Mouse (Mus musculus) neural tube, embryonic 11.5 days (tissue): ENCODE results near the gene Smoc1. TPM values are rescaled to one million over a fixed set of nuclear protein-coding genes. Genes with fewer than 3 reads are reported as not detected.
A peak's percentile ranks its signal among the peaks of the same experiment; 100 is the strongest.

Source experiments
- ATAC-seq: fragments of 200-750 bp; cut with Nextera tagmentation; 2 replicates; pipeline ENCODE4 v1.8.0; 2017; ENCODE audit warnings: moderate number of reproducible peaks, mild to moderate bottlenecking, moderate TSS enrichment, moderate library complexity; ENCODE audit not compliant: insufficient read depth, low FRiP score, low TSS enrichment
- DNase-seq: peaks from one replicate; pipeline ENCODE4 v3.0.0-alpha.2; 2015; ENCODE audit warnings: low spot score
- H3K27ac ChIP-seq: fragments of 300-500 bp; sonication (generic); 2 replicates; pipeline ENCODE4 v1.5.1; 2014; ENCODE audit warnings: low read depth, mild to moderate bottlenecking, low read length
- H3K27me3 ChIP-seq: fragments of 300-500 bp; sonication (generic); 2 replicates; pipeline ENCODE4 v1.6.1; 2014; ENCODE audit warnings: mild to moderate bottlenecking, low read length, mixed read lengths; ENCODE audit not compliant: control insufficient read depth, insufficient read depth
- H3K36me3 ChIP-seq: fragments of 300-500 bp; sonication (generic); 2 replicates; pipeline ENCODE4 v1.6.1; 2014; ENCODE audit warnings: mild to moderate bottlenecking, low read length, moderate library complexity, mixed read lengths; ENCODE audit not compliant: control insufficient read depth, insufficient read depth
- H3K4me1 ChIP-seq: fragments of 300-500 bp; sonication (generic); 2 replicates; pipeline ENCODE4 v1.6.1; 2014; ENCODE audit warnings: low read length, mixed read lengths; ENCODE audit not compliant: control insufficient read depth, insufficient read depth
- H3K4me2 ChIP-seq: fragments of 300-500 bp; sonication (generic); 2 replicates; pipeline ENCODE4 v1.6.1; 2014; ENCODE audit warnings: low read depth, mild to moderate bottlenecking, moderate library complexity
- H3K4me3 ChIP-seq: fragments of 300-500 bp; sonication (generic); 2 replicates; pipeline ENCODE4 v1.5.1; 2014; ENCODE audit warnings: low read depth, low read length
- H3K9ac ChIP-seq: fragments of 300-500 bp; sonication (generic); 2 replicates; pipeline ENCODE4 v1.6.1; 2014; ENCODE audit warnings: mild to moderate bottlenecking, low read length
- H3K9me3 ChIP-seq: fragments of 300-500 bp; sonication (generic); 2 replicates; pipeline ENCODE4 v1.6.1; 2016; ENCODE audit warnings: low read length; ENCODE audit not compliant: control insufficient read depth
- WGBS: fragments of 180-500 bp; shearing (Covaris S2); extraction: QIAGEN DNeasy Blood & Tissue Kit; methylation state at CpG from one replicate; pipeline ENCODE4 v1.1.7; 2014; 5-methylcytosine and 5-hydroxymethylcytosine counted together
- polyA plus RNA-seq: library from polyadenylated mRNA; unstranded; fragments of >200 nt; fragmentation: Nextera tagmentation; extraction: Ambion mirVana; gene quantifications from 2 replicates; pipeline ENCODE4 v1.2.1, GENCODE M21; 2014

The Smoc1 gene
- 13.1 and 14.0 TPM in 2 replicates for polyA plus RNA-seq

DNA sequence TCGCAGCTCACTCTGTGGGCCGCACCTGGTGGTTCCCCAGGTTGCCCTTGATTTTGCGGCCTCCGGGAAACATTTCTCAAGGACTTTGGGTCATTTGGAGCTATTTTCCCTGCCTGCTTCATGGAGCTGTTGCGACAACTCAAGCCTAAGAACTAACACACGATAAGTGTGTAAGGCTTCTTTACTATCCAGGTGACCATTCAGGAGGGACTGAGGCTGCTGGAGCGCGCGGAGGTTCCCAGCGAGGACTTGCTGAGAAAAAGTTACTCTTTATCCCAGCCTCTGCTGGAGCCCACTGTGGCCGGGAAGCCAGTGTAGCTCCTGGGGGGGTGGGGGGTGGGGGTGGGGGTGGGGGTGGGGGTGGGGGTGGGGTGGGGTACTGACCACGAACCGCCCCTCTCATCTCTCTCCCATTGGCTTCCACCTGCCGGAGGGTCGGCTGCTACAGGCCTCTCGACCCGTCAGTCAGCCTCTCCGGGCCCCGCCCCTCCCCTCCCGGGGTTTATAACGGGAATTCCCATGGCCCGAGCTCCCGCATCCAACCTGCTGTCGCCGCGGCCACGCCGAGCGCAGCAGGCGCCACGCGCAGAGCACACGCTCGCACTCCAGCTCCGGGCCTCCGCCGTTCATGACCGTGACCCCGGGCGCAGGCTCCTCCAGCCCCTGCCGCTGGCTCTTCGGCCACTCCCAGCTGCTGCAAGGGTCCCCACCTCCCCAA is at the start of gene Smoc1:
Gene Smoc1 (plus strand): TSS at position 532 of the 718 bp plus-strand sequence.
- ATAC-seq, result peak; percentile 89
- peak; percentile 87 for DNase-seq
- Histone ChIP-seq H3K27ac (no peak within 1 kb of the TSS), H3K27me3 (peaks cover 11% of the 10 kb centered on the region), H3K4me3 (peak within 1 kb of the TSS; percentile 55), H3K4me1 (peaks cover 8% of the 10 kb centered on the region), H3K36me3 (no peaks in the 10 kb centered on the region), H3K9ac (peak within 1 kb of the TSS; percentile 46), H3K4me2 (peak within 1 kb of the TSS; percentile 75), H3K9me3 (no peaks in the 10 kb centered on the region)
- 4% methylated on average over 35 of the region's 42 CpGs for WGBS

DNA sequence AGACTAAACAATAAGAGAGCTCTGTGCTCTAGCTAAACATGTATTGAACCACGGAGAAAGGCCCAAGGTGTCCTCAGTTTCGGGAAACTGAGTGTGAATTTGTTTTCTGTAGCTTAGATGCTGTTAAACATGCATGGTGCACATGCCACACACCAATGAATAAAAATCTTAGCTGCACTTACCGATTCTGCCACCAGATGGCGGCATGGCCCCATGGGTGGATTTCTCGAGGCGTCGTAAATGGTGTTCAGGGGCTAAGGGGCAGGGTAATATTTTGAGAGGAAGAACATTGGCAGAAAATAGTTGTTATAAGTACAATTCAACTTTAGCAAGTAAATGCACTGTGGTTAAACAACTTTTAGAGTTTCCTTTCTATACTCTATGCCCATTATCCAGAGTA is 44.3 kb upstream of the Smoc1 start:
- no peak for ATAC-seq
- H3K36me3 ChIP-seq, result no peaks in the 10 kb centered on the region
- no peak overlapping the region for H3K27ac ChIP-seq
- no peak overlapping the region for H3K4me3 ChIP-seq
- DNase-seq, result peak; percentile 78
- WGBS, result 2% methylated on average over 7 of the region's 7 CpGs
- no peak overlapping the region for H3K9ac ChIP-seq
- H3K9me3 ChIP-seq, result no peaks in the 10 kb centered on the region
- no peak overlapping the region for H3K4me2 ChIP-seq
- no peaks in the 10 kb centered on the region for H3K4me1 ChIP-seq
- no peaks in the 10 kb centered on the region for H3K27me3 ChIP-seq

GRCm38 (mm10) chr12:80983695-80984094 is 42.9 kb upstream of the Smoc1 start:
- 81% methylated on average over 9 of the region's 9 CpGs for WGBS
- no peak overlapping the region for H3K9ac ChIP-seq
- no peak overlapping the region for H3K4me2 ChIP-seq
- H3K4me1 ChIP-seq, result no peaks in the 10 kb centered on the region
- no peaks in the 10 kb centered on the region for H3K36me3 ChIP-seq
- H3K27ac ChIP-seq, result no peak overlapping the region
- ATAC-seq, result no peak
- H3K9me3 ChIP-seq, result no peaks in the 10 kb centered on the region
- DNase-seq, result no peak
- no peak overlapping the region for H3K4me3 ChIP-seq
- H3K27me3 ChIP-seq, result no peaks in the 10 kb centered on the region

- 85% methylated on average over 4 of the region's 4 CpGs for whole genome bisulfite sequencing
- Histone ChIP-seq H3K9me3 (no peaks in the 10 kb centered on the region), H3K4me1 (0 out of 2 replicates have a peak, but pooled peaks cover 4% of the 10 kb centered on the region), H3K27me3 (no peaks in the 10 kb centered on the region), H3K27ac (no peak overlapping the region), H3K9ac (no peak overlapping the region), H3K4me3 (no peak overlapping the region), H3K36me3 (no peaks in the 10 kb centered on the region), H3K4me2 (no peak overlapping the region)
- ATAC-seq, result no peak
- DNase-seq, result no peak
These were observed 40.0 kb upstream of the Smoc1 start for GRCm38 (mm10) chr12:80986628-80987027.

- DNase-seq, result no peak
- Histone ChIP-seq H3K27ac (no peak overlapping the region), H3K9me3 (no peaks in the 10 kb centered on the region), H3K4me2 (no peak overlapping the region), H3K36me3 (no peaks in the 10 kb centered on the region), H3K9ac (no peak overlapping the region), H3K4me3 (no peak overlapping the region), H3K4me1 (0 out of 2 replicates have a peak, but pooled peaks cover 4% of the 10 kb centered on the region), H3K27me3 (no peaks in the 10 kb centered on the region)
- 93% methylated on average over 3 of the region's 3 CpGs for WGBS
- no peak for ATAC-seq
These were observed 38.3 kb upstream of the Smoc1 start for GRCm38 (mm10) chr12:80988286-80988685.

DNA sequence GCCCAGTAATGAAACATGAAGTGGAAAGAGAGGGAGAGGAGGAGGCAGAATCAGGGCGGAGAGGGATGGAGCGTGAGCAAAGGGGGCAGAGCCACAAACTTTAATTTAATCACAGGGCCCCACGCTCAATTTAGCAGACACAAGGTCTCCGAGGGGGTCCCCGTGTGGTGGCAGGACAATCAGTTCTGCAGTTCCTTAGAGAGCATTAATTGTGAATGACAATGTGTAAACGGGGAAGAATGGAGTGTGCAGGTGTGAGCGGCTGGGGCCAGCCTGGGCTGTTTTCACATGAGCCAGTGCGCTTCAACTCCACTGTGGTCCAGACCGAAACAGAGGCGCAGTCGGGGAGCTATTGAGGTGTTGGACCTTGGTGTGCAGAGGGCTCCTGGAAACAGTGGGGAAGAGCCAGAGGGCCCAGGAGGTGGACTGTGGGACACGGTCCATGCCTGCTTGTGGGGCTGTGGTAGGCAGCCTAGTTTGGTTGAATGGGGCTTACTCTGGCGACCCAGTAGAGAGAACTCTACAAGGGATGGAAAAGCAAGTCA is 35.6 kb upstream of the Smoc1 start:
- H3K27ac ChIP-seq, result no peak overlapping the region
- 57% methylated on average over 13 of the region's 13 CpGs for WGBS
- ATAC-seq, result no peak

DNA sequence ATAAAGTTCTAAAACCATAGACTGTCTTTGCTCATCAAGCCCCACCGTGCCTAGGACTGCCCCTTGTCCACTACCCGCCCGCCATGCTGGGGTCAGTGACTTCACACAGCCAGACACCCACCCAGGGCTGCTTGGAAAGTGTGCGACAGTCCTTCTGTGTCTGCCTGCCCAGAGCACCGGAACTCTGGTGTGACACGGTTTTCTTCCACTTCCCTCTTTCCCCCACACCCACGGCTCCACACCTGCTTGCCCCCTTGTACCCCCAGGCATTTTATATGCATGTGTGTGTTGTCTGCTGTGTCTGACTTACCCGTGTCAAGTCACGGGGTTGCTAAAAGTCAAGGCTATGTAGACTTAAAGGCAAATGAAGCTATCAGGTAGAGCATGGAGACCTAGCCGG is 34.8 kb upstream of the Smoc1 start:
- Histone ChIP-seq H3K4me3 (no peak overlapping the region), H3K4me1 (0 out of 2 replicates have a peak, but pooled peaks cover 4% of the 10 kb centered on the region), H3K4me2 (no peak overlapping the region), H3K36me3 (no peaks in the 10 kb centered on the region), H3K9me3 (no peaks in the 10 kb centered on the region), H3K27ac (no peak overlapping the region), H3K27me3 (no peaks in the 10 kb centered on the region), H3K9ac (no peak overlapping the region)
- ATAC-seq, result no peak
- DNase-seq, result no peak
- 89% methylated on average over 10 of the region's 10 CpGs for WGBS

More for the DNA sequence above, 35.6 kb upstream of the Smoc1 start:
- Histone ChIP-seq H3K4me2 (no peak overlapping the region), H3K9ac (no peak overlapping the region), H3K4me3 (no peak overlapping the region), H3K27me3 (no peaks in the 10 kb centered on the region), H3K4me1 (0 out of 2 replicates have a peak, but pooled peaks cover 4% of the 10 kb centered on the region), H3K36me3 (no peaks in the 10 kb centered on the region), H3K9me3 (no peaks in the 10 kb centered on the region)
- DNase-seq, result no peak

DNA sequence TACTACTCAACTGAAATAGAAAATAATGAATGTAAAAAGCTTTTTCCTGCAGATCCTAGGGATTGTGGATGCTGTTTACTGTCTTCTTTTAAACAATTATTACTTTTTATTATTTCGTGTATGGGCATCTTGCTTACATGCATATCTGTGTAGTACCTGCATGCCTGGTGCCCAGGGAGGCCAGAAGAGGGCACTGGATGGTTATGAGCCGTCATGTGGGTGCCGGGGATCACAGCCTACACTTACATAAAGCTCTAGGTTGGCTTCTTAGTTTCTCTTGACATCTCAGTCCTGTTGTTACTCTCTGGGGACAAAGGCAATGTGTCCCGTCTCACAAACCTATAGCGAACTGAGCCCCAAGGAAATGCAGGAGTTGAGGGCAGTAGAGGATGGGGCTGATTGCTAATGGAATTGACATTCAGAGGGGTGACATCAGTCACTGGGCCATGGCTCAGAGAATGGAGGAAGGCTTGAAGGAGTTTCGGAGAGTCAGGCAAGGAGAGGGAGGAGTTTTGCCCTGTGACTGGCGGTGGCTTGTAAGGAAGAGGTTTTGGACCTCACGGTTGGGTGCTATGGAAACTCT is 34.0 kb upstream of the Smoc1 start:
- Histone ChIP-seq H3K4me2 (no peak overlapping the region), H3K4me3 (no peak overlapping the region), H3K9ac (no peak overlapping the region), H3K27ac (no peak overlapping the region), H3K9me3 (no peaks in the 10 kb centered on the region), H3K27me3 (no peaks in the 10 kb centered on the region), H3K4me1 (peaks cover 7% of the 10 kb centered on the region; the same call in 1 of the 2 replicates), H3K36me3 (no peaks in the 10 kb centered on the region)
- DNase-seq, result no peak
- ATAC-seq, result no peak
- 79% methylated on average over 8 of the region's 8 CpGs for WGBS
